Mouse (Mus musculus) 416B (cell line): ENCODE results near the gene Anapc15-ps.

ENCODE experiments used
- DNase-seq: peaks from one replicate; pipeline ENCODE4 v3.0.0; 2011; ENCODE audit warnings: low read depth

The Anapc15-ps gene

DNA sequence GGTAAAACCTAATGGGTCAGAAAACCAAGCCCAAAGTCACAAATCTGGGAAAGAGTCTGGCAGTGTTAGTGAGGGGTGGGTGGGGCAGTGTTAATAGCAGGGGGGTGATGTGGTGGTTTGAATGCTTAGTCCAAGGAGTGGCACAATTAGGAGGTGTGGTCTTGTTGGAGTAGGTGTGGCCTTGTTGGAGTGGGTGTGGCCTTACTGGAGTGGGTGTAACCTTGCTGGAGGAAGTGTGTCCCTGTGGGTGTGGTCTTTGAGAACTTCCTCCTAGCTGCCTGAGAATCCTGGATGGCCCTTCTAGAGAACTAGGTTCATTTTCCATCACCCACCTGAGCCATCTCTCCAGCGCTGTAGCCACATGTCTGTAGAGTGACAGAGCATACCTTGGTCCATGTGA lies 16.6 kb upstream of the Anapc15-ps start:
- no peak for DNase-seq

- DNase-seq = no peak
These were observed 15.8 kb upstream of the Anapc15-ps start for GRCm38 (mm10) chr10:95689058-95689457.

DNA sequence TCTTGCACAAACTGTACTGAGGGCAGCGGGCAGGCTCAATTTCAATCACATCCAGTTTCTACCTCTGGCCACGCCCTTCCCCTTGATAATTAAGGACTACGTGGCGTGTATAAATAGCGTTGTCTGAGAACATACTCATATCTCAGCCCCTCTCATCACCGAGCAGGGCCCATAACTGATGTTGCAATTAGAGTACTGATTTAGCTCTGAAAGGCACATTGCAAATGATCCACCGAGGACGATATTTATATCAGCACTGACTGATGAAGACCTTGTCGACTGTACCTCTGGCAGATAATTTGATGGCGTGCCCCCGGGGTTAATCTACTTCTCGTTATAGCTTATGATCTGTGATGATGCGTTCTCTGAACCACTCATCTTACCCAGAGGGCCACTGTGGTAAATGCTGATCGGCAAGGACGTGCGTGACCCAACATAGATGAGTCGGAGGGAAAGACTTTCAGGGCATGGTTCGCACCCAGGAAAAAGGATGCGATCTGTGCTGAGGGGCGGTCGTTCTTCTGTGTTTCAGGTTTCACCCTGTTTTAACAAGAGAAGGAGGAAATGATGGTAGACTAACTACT lies 14.4 kb upstream of the Anapc15-ps start:
- DNase-seq = no peak

- no peak for DNase-seq
These were observed 12.8 kb upstream of the Anapc15-ps start for GRCm38 (mm10) chr10:95686041-95686440.

DNA sequence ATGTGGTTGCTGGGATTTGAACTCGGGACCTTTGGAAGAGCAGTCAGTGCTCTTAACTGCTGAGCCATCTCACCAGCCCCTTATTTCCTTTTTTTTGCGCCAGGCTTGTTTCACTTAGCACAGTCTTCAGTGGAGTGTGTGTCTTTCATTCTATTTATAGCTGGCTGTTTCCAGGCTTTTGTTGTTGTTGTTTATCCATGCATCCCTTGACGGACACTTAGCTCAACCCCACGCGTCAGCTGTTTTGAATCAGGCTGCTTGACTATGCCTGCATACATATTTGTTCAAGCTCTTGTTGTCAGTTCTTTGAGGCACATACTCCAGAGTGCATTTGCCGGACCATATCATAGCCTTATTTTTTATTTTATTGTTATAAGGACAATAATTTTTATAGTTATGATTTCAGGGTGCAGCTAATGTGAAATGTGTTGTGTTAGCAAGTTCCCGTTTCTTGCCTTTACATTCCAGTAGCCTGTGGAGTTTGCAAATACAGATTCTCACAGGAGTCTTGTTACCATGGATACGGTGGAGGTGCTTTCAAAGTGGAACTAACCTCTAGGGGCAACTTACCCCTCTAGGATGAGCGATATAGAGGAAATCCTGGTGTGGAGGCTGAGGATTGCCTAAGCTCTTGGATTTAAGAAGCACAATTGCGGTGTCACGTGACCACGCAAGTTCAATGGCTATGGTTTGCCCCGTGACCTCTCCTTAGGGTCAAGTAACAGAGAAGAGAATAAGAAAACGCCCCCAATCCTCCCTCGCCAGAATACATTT lies 11.7 kb upstream of the Anapc15-ps start:
- DNase-seq = peak; percentile 39

DNA sequence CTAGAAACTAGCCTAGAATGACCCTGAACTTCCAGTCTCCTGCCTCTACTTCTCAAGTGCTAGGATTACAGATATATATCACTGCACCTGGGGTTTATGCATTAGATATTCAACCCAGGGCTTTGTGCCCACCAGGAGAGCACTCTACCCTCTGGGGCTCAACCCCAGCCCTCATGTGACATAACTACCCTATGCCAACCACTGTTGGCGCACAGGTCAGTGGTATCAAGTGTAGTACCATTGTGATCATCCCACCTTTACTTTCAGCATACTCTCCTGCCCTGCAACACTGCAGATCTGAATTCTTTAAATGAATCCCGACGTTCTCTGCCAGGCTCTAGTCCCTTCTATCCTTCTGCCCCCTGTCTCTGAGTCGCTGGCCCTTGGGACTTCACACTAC lies 11.0 kb upstream of the Anapc15-ps start:
- no peak for DNase-seq

DNA sequence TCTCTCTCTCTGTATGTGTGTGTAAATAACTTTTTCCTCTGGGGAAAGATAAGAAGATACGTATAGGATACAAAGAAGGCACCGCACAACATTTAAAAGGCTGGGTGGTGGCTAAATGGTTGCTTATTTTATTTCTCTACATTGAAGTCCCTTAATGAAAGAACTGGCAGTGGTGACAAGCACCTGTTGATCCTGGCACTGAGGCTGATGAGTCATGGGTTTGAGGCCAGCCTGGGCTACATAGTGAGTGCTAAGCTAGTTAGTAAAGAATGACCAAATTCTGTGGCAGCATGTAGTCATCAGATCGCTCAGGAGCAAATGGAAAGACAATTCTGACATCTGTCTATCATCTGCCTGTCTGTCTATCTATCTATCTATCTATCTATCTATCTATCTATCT lies 10.5 kb upstream of the Anapc15-ps start:
- no peak for DNase-seq

GRCm38 (mm10) chr10:95682964-95683363 lies 9.7 kb upstream of the Anapc15-ps start:
- peak; percentile 83 for DNase-seq

DNA sequence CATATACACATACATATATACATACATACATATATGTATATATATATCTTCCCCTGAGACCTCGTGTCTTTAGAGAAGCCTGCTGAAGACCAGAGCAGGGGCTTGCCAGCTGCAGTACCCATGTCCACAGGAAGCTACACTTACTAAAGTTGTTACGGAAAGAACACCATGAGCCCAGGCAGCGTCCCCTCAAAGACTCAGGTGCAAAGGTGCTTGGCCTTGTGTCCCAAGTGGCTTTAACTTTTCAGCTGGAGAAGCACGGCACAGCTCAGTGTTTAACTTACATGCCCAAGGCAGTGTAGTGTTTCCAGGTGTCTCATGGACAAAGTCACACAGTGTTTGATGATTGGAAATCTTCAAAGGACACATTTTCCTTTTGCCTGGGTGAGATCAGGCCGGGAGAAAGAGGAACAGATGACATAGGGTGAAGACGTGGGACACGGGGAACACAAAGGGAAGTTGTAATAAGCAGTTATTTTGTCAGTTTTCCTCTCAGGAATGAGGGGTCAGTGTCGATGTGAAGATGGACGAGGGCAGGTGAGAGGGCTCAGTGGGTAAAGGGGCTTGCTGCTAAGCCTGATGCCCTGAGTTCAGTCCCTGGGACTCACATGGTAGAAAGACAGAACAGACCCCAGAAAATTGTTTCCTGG lies 9.0 kb upstream of the Anapc15-ps start:
- DNase-seq = no peak

DNA sequence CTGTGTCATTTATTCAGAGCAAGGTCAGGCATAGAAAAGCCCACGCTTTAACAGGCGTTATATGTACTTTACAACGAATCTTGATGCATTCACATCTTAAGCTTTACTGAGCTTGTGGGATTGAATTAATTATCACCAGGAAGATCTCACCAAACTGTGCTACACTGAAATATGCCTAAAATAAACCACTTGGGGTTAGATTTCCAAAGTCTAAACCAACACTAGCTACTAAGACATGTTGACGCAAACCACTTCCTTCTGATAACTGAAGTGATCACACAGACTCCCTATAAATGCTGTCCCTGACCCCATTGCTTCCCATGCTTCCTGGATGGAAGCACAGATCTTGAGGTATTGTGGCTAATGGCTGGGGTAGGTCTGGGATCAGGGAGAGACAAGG lies 8.2 kb upstream of the Anapc15-ps start:
- DNase-seq = peak; percentile 75

DNA sequence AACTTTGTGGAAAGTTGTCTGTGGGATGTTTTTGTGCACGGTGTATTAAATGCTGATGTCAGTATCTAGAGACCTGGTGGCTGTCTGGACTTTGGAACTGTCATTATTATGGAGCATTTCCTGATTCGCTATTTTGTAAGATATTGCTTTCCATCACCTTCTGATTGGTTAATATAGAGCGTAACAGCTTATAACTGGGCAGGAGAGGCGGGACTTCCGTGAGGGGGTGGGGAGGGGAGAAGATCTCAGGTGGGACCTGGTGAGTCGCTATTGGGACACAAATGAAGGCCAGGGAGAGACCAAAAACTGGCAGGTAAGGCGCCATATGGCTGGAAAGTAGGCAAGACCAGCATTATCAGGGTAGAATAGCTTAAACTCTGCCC lies 7.8 kb upstream of the Anapc15-ps start:
- no peak for DNase-seq

GRCm38 (mm10) chr10:95680153-95681057 lies 7.2 kb upstream of the Anapc15-ps start:
- DNase-seq = no peak

DNA sequence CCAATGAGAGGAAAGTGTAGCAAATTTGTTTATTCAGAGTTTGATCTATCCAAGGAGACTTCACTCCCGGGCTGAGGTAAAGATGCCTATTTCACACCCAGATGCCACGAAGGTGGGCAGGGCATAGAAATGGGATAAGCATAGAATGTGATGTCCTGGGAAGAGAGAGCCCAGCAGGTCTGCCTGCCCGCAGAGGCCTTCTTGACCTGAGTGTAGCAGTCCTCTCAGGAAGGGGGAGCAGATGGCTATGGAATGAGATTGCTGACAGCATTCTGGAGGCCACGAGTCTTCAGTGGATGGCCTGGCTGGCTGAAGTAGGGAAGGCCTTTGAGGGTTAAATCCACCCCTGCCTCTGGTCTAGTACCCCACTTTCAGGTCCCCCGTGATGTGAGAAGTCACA lies 5.9 kb upstream of the Anapc15-ps start:
- no peak for DNase-seq

- DNase-seq = no peak
These were observed 5.4 kb upstream of the Anapc15-ps start for GRCm38 (mm10) chr10:95678661-95679060.

DNA sequence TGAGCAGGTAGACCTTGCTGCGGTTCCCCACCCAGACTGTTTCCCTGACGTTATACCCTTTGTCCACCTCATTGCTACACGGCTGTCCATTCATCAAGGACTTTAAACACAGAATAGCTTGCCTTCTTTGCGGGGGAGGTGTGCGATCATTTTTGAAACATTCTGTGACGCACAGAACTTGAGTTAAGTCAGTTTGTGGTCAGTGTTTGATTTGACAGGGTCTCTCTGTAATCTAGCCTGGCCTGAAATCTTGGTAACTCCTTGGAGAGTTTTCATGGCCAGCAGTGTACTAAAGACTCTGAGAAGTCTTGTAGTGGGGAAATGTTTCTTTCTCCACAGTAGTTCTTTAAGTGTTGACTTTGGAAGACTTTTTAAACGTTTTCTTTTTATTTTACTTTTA lies 5.0 kb upstream of the Anapc15-ps start:
- peak; percentile 42 for DNase-seq

DNA sequence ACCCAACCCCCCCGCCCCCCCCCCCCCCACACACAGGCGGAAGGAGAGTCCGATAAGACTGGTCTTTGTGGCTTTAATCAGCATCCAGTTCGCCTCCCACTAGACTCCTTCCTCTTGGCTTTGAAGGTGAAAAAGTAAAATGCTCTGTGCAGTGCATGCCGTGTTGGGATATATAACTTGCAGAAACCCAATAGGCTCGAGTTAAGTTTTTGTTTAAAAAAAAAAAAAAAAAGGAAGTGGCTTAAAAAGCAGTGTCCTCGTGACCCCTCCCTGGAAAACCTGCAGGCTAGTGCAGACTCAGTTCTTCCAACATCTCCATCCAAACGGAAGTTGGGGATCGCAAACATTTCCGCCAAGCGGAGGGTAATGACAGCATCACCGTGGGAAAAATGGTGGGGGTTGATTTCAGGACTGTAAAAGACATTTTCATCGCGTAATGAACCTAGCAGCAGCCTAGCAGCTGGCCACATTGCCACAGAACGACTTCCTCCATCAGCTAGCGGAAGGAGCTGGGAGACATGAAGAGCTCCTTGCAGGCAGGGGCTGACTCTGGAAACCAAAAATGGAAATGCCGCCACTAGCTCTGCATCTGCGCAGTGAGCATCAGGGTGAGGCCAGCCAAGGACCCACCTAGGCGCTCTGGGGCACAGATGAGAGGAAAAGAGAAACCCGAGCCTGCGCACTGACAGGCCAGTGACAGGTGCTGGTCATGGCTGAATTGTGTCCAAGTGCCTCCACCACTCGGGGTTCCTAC lies 4.3 kb upstream of the Anapc15-ps start:
- peak; percentile 93 for DNase-seq

- no peak for DNase-seq
These were observed 3.7 kb upstream of the Anapc15-ps start for GRCm38 (mm10) chr10:95676991-95677355.

- no peak for DNase-seq
These were observed 3.1 kb upstream of the Anapc15-ps start for GRCm38 (mm10) chr10:95676387-95676786.

DNA sequence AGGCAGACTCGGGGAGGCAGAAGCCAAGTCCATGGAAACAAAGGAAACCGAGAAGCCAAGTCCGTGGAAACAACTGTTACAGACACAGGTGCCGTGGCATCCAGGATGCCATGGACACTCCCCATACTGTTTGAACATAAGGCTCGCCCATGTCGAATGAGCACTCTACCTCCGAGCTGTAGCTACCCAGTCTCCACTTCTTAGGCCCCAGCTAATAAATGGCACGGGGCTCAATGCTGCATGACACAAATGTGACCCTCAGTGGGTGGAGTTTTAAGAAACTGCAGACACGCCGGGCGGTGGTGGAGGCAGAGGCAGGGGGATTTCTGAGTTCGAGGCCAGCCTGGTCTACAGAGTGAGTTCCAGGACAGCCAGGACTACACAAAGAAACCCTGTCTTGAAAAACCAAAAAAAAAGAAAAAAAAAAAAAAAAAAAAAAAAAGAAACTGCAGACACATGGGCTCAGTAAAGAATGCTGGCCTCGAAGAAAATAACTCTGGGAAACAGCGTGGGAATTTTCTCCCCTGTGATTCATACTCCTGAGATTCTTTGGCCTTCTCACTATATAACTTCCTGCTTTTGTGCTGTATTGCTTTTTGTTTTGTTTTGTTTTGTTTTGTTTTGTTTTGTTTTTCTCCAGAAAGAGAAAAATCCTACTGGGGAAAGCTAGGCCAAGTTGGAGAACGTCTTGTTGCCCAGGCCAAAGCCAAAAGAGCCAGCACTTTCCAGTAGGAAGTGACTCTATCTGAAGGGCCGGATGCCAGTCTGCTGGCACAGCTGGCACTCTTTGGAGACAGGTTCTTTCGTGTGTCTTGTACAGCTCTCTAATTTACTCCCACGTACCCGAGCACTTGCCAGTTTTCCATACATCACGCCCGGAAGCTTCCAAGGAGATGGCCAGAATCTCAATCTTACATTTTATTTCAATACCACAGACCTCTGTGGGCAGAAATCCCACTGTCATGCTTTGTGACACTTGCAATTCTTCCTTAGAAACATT lies 2.2 kb downstream of the Anapc15-ps start:
- DNase-seq = no peak

DNA sequence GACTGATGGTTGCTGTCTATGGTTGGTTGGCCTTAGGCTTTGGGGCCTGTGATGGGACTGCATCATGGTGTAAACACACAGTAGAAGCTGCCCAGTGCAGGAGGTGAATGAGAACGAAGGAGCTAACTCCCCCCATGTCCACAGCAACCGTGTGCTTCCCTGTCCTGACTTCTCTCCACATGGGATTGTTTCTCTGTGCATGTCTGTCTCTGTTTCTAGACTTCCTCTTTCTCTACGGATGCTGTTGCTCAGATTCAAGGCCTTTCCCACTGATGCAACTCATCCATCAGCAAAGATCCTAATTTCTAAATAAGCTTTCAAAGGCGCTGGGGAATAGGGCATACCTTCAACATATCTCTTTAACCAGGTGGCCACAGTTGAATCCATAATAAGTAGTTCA lies 3.4 kb downstream of the Anapc15-ps start:
- no peak for DNase-seq
